ENCODE assay signal across 11 mouse cellular contexts in the genomic region with DNA sequence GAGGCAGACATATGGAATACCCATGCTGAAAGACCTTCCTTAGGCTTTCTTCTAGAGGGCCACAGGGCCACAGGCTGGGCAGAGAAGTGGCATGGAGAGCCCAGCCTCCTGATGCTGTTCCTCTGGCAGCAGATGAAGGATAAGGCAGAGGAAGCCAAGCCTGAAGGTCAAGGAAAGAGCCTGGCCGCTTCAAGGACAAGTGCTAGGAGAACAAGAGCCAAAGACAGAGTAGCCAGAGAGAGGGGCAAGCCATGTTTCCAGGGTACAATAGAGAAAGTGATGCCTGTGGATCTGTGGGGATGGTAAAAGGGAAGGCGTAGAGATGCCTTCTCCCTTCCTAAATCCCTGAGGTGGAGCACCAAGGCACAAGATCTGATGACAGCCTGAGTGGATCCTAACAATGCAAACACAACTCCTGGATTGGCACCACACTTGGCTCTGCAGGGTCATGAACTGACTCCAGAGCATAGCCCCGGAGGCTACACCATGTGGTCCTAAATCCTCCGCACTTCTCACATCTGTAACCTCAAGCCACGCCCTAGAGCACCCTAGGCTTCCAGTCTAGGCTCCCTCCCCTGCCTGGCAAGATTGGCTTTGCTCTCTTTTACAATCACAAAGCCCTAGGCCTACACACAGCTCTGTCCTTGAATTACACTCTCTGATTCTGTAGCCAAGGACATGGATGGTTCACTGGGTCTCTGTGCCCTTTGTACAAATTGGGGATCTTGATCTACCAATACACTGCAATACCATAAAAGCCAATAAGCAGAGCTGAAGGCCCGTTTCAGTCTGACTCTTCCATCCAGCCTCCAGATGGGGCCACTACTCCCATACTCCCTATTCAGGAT.
DNase-seq lines count a peak whose midpoint lies in the region; ATAC-seq lines count a peak whose summit lies in the region.
"Had no signal": no experiment of that assay in that cellular context is flagged by ENCODE, and none has a peak within 500 bp of the region (broad histone marks: within the 10 kb centered on the region; RNA-seq: fewer than 3 reads in every experiment).

No protein-coding gene starts in this region.

- ATAC-seq in heart, embryonic 15.5 days (replicated peaks; ENCODE audit: insufficient number of reproducible peaks, insufficient read depth, low FRiP score, low read depth), result no peak
- ATAC-seq in kidney, embryonic 15.5 days (replicated peaks; ENCODE audit: low FRiP score), result 0 out of 2 replicates have a peak, but pooled peaks have one; percentile 9

- WGBS in heart, embryonic 15.5 days, result 66% methylated on average over 6 of the region's 6 CpGs
- 66% methylated on average over 6 of the region's 6 CpGs for WGBS in kidney, embryonic 15.5 days

- peak overlapping the region; percentile 11; the same call in 1 of the 2 replicates for H3K4me2 ChIP-seq in heart, embryonic 15.5 days
- H3K4me2 ChIP-seq in kidney, embryonic 15.5 days, result no peak overlapping the region
- H3K4me2 ChIP-seq: neural tube, embryonic 12.5 days had no signal

- H3K4me1 ChIP-seq in heart, embryonic 15.5 days (replicated peaks), result peaks cover 54% of the 10 kb centered on the region
- H3K4me1 ChIP-seq in kidney, embryonic 15.5 days, result peaks cover 45% of the 10 kb centered on the region

- H3K9ac ChIP-seq in heart, embryonic 15.5 days, result peak overlapping the region; percentile 12
- no peak overlapping the region for H3K9ac ChIP-seq in kidney, embryonic 15.5 days
- H3K9ac ChIP-seq: liver, embryonic 14.5 days; neural tube, embryonic 12.5 days had no signal

- DNase-seq in heart, postnatal 4 days, result no peak
- peak; percentile 21 for DNase-seq in thymus, postnatal 0 days (ENCODE audit: low spot score)
- no peak for DNase-seq in thymus, postnatal 10 days (ENCODE audit: low spot score in 2 of 2)
- DNase-seq in cerebellum, postnatal 14 days, result no peak
- DNase-seq in thymus, postnatal 36 days, result no peak
- DNase-seq in adipocyte (ENCODE audit: low spot score), result no peak
- DNase-seq: cerebellum, adult 11-12 months had no signal

- no peaks in the 10 kb centered on the region for H3K9me3 ChIP-seq in heart, embryonic 15.5 days (replicated peaks)
- no peaks in the 10 kb centered on the region for H3K9me3 ChIP-seq in kidney, embryonic 15.5 days (replicated peaks)
- H3K9me3 ChIP-seq: neural tube, embryonic 12.5 days had no signal

- H3K27me3 ChIP-seq in heart, embryonic 15.5 days, result no peaks in the 10 kb centered on the region
- H3K27me3 ChIP-seq in kidney, embryonic 15.5 days, result no peaks in the 10 kb centered on the region
- H3K27me3 ChIP-seq: neural tube, embryonic 12.5 days had no signal

- no peaks in the 10 kb centered on the region for H3K36me3 ChIP-seq in heart, embryonic 15.5 days
- no peaks in the 10 kb centered on the region for H3K36me3 ChIP-seq in kidney, embryonic 15.5 days

- H3K4me3 ChIP-seq in heart, embryonic 15.5 days, result no peak overlapping the region
- H3K4me3 ChIP-seq in kidney, embryonic 15.5 days (replicated peaks), result no peak overlapping the region
- H3K4me3 ChIP-seq: neural tube, embryonic 12.5 days had no signal

- H3K27ac ChIP-seq in heart, embryonic 15.5 days, result peak overlapping the region; percentile 91
- peak overlapping the region; percentile 57 for H3K27ac ChIP-seq in kidney, embryonic 15.5 days
- H3K27ac ChIP-seq: liver, embryonic 14.5 days; neural tube, embryonic 12.5 days had no signal
